Mouse (Mus musculus) embryonic fibroblast, embryonic 13.5 days (primary cell): ENCODE data around the gene Ddx24.

Experiments
- CTCF ChIP-seq: IDR thresholded peaks from 2 replicates; pipeline ENCODE4 v1.5.1; 2011; ENCODE audit warnings: mild to moderate bottlenecking, control low read depth, low read length, moderate library complexity, borderline replicate concordance; ENCODE audit not compliant: insufficient read depth
- POLR2A ChIP-seq: IDR thresholded peaks from 2 replicates; pipeline ENCODE4 v1.6.1; 2011; ENCODE audit warnings: low read depth, mild to moderate bottlenecking, control low read depth, low read length, moderate library complexity

DNA sequence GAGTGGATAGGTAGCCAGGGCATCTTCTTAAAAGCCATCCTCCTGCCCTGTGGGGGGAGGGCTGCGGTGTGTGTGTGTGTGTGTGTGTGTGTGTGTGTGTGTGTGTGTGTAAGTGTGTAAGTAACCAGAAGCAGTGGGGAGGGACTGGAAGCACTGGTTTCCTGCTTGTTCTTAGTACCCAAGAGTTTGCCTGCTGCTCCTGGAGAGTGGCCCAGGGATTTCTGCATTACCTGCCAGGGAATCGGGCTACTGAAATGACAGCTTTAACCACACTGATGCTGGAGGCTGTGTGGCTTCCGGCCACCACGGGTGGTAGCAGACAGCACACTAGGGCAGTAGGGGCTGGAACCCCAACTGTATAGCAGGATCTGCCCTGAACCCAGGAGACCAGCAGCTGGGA lies 35.6 kb downstream of the Ddx24 start:
- no peak for TF ChIP-seq CTCF
- no peak for TF ChIP-seq POLR2A
